Mouse (Mus musculus): Measurements from ENCODE around the gene Tubb5. TPM values are rescaled to one million over a fixed set of nuclear protein-coding genes. Genes with fewer than 3 reads are reported as not detected.

The Tubb5 gene
- total and polyA plus RNA-seq, 2 experiments from 2014 or later, result 1,606 to 3,326 TPM

GRCm38 (mm10) chr17:35822564-35822963 lies 15.5 kb downstream of the Tubb5 start:
- Histone ChIP-seq H3K36me3 (ENCODE audit: insufficient read depth, low read length) (0 out of 2 replicates have a peak, but pooled peaks cover 5% of the 10 kb centered on the region), H3K9me3 (ENCODE audit: low read length) (no peaks in the 10 kb centered on the region), H3K27ac (peak overlapping the region; percentile 82), H3K4me3 (ENCODE audit: low read length) (peak overlapping the region; percentile 70), H3K9ac (replicated peaks; ENCODE audit: low read length) (peak overlapping the region; percentile 77), H3K4me1 (ENCODE audit: insufficient read depth, low read length) (peaks cover 4% of the 10 kb centered on the region), H3K4me2 (ENCODE audit: low read depth, low read length) (peak overlapping the region; percentile 91), H3K27me3 (ENCODE audit: insufficient read depth, low read length) (no peaks in the 10 kb centered on the region)
- ATAC-seq (no peak; the same call in 1 of the 2 replicates), DNase-seq (ENCODE audit: low spot score) (peak; percentile 53)
- 2% methylated on average over 11 of the region's 11 CpGs for WGBS
- TF ChIP-seq CTCF (IDR thresholded peaks at IDR 0.05; ENCODE audit: low read depth), result no peak

- Histone ChIP-seq H3K9me3 (ENCODE audit: low read length) (no peaks in the 10 kb centered on the region), H3K4me1 (ENCODE audit: insufficient read depth, low read length) (peaks cover 4% of the 10 kb centered on the region), H3K4me3 (ENCODE audit: low read length) (peak within 1 kb of the TSS; percentile 70), H3K27ac (peak within 1 kb of the TSS; percentile 82), H3K36me3 (ENCODE audit: insufficient read depth, low read length) (0 out of 2 replicates have a peak, but pooled peaks cover 5% of the 10 kb centered on the region), H3K27me3 (ENCODE audit: insufficient read depth, low read length) (no peaks in the 10 kb centered on the region), H3K9ac (replicated peaks; ENCODE audit: low read length) (peak within 1 kb of the TSS; percentile 77), H3K4me2 (ENCODE audit: low read depth, low read length) (peak within 1 kb of the TSS; percentile 91)
- TF ChIP-seq CTCF (IDR thresholded peaks at IDR 0.05; ENCODE audit: low read depth), result no peak
- ATAC-seq (peak; percentile 36; the same call in 1 of the 2 replicates), DNase-seq (ENCODE audit: low spot score) (peak; percentile 80)
- under 1% methylated on average over 62 of the region's 62 CpGs for WGBS
These were observed 16.4 kb downstream of the Tubb5 start, which contains the start of gene Ier3 for GRCm38 (mm10) chr17:35821439-35822430. Ier3 (plus strand) TSS chr17:35821684.

GRCm38 (mm10) chr17:35820111-35820510 lies 18.0 kb downstream of the Tubb5 start:
- DNase-seq (ENCODE audit: low spot score), result no peak
- peaks cover 4% of the 10 kb centered on the region for H3K4me1 ChIP-seq (ENCODE audit: insufficient read depth, low read length)
- H3K36me3 ChIP-seq (ENCODE audit: insufficient read depth, low read length), result no peaks in the 10 kb centered on the region
- H3K9me3 ChIP-seq (ENCODE audit: low read length), result no peaks in the 10 kb centered on the region
- TF ChIP-seq CTCF (IDR thresholded peaks at IDR 0.05; ENCODE audit: low read depth), result no peak
- no peak overlapping the region for H3K9ac ChIP-seq (replicated peaks; ENCODE audit: low read length)
- no peak overlapping the region for H3K27ac ChIP-seq
- H3K4me2 ChIP-seq (ENCODE audit: low read depth, low read length), result no peak overlapping the region
- WGBS, result 84% methylated on average over 5 of the region's 5 CpGs
- H3K27me3 ChIP-seq (ENCODE audit: insufficient read depth, low read length), result no peaks in the 10 kb centered on the region
- no peak for ATAC-seq
- H3K4me3 ChIP-seq (ENCODE audit: low read length), result no peak overlapping the region

GRCm38 (mm10) chr17:35817226-35817625 lies 20.9 kb downstream of the Tubb5 start:
- no peak for TF ChIP-seq CTCF (IDR thresholded peaks at IDR 0.05; ENCODE audit: low read depth)
- Histone ChIP-seq H3K9ac (replicated peaks; ENCODE audit: low read length) (no peak overlapping the region), H3K27me3 (ENCODE audit: insufficient read depth, low read length) (no peaks in the 10 kb centered on the region), H3K4me2 (ENCODE audit: low read depth, low read length) (no peak overlapping the region), H3K9me3 (ENCODE audit: low read length) (no peaks in the 10 kb centered on the region), H3K36me3 (ENCODE audit: insufficient read depth, low read length) (no peaks in the 10 kb centered on the region), H3K27ac (no peak overlapping the region), H3K4me1 (ENCODE audit: insufficient read depth, low read length) (peaks cover 4% of the 10 kb centered on the region), H3K4me3 (ENCODE audit: low read length) (no peak overlapping the region)
- DNase-seq (ENCODE audit: low spot score) (no peak), ATAC-seq (no peak)
- WGBS, result 58% methylated on average over 10 of the region's 10 CpGs

GRCm38 (mm10) chr17:35816686-35817085 lies 21.4 kb downstream of the Tubb5 start:
- Histone ChIP-seq H3K9me3 (ENCODE audit: low read length) (no peaks in the 10 kb centered on the region), H3K27me3 (ENCODE audit: insufficient read depth, low read length) (no peaks in the 10 kb centered on the region), H3K4me2 (ENCODE audit: low read depth, low read length) (no peak overlapping the region), H3K36me3 (ENCODE audit: insufficient read depth, low read length) (no peaks in the 10 kb centered on the region), H3K9ac (replicated peaks; ENCODE audit: low read length) (no peak overlapping the region), H3K27ac (no peak overlapping the region), H3K4me3 (ENCODE audit: low read length) (no peak overlapping the region), H3K4me1 (ENCODE audit: insufficient read depth, low read length) (peaks cover 4% of the 10 kb centered on the region; the same call in 1 of the 2 replicates)
- ATAC-seq (no peak), DNase-seq (ENCODE audit: low spot score) (no peak)
- WGBS, result 47% methylated on average over 8 of the region's 14 CpGs
- no peak for TF ChIP-seq CTCF (IDR thresholded peaks at IDR 0.05; ENCODE audit: low read depth)

GRCm38 (mm10) chr17:35815836-35816235 lies 22.3 kb downstream of the Tubb5 start:
- ATAC-seq (no peak), DNase-seq (ENCODE audit: low spot score) (no peak)
- no peak for TF ChIP-seq CTCF (IDR thresholded peaks at IDR 0.05; ENCODE audit: low read depth)
- 54% methylated on average over 7 of the region's 7 CpGs for WGBS
- H3K27me3 ChIP-seq (ENCODE audit: insufficient read depth, low read length), result no peaks in the 10 kb centered on the region
- no peak overlapping the region for H3K9ac ChIP-seq (replicated peaks; ENCODE audit: low read length)
- H3K4me1 ChIP-seq (ENCODE audit: insufficient read depth, low read length), result peaks cover 4% of the 10 kb centered on the region; the same call in 1 of the 2 replicates
- H3K9me3 ChIP-seq (ENCODE audit: low read length), result no peaks in the 10 kb centered on the region
- H3K36me3 ChIP-seq (ENCODE audit: insufficient read depth, low read length), result no peaks in the 10 kb centered on the region
- H3K4me3 ChIP-seq (ENCODE audit: low read length), result no peak overlapping the region
- no peak overlapping the region for H3K27ac ChIP-seq
- no peak overlapping the region for H3K4me2 ChIP-seq (ENCODE audit: low read depth, low read length)

All from hindbrain, postnatal 0 days (tissue).